9 mouse cellular contexts compared by ENCODE assay signal in genomic region chr1:52170057-52170456, GRCm38 (mm10). TPM values are rescaled to one million over a fixed set of nuclear protein-coding genes. Genes with fewer than 3 reads are reported as not detected.
DNase-seq lines count a peak whose midpoint lies in the region; ATAC-seq and TF ChIP-seq lines count a peak whose summit lies in the region.
"Had no signal": no experiment of that assay in that cellular context is flagged by ENCODE, and none has a peak within 500 bp of the region (broad histone marks: within the 10 kb centered on the region; RNA-seq: fewer than 3 reads in every experiment).

No protein-coding gene starts in this region.

- WGBS in forebrain, embryonic 12.5 days: 9% methylated on average over 3 of the region's 3 CpGs
- WGBS in liver, embryonic 16.5 days (ENCODE audit: insufficient replicate concordance): 5% methylated on average over 3 of the region's 3 CpGs
- WGBS in stomach, postnatal 0 days: 11% methylated on average over 3 of the region's 3 CpGs

- H3K9ac ChIP-seq in forebrain, embryonic 12.5 days: no peak overlapping the region
- no peak overlapping the region for H3K9ac ChIP-seq in liver, embryonic 16.5 days (ENCODE audit: low read depth, low read length)
- H3K9ac ChIP-seq in stomach, postnatal 0 days (ENCODE audit: low read length): no peak overlapping the region
- H3K9ac ChIP-seq: limb, embryonic 13.5 days had no signal

- no peaks in the 10 kb centered on the region for H3K36me3 ChIP-seq in forebrain, embryonic 12.5 days (replicated peaks)
- no peaks in the 10 kb centered on the region for H3K36me3 ChIP-seq in liver, embryonic 16.5 days (ENCODE audit: control insufficient read depth, insufficient read depth)
- no peaks in the 10 kb centered on the region for H3K36me3 ChIP-seq in stomach, postnatal 0 days (ENCODE audit: control insufficient read depth, insufficient read depth, low read length)
- H3K36me3 ChIP-seq: limb, embryonic 13.5 days had no signal

- CTCF ChIA-PET in Patski (lab: Charles Lee): no interaction called here

- H3K4me2 ChIP-seq in forebrain, embryonic 12.5 days: no peak overlapping the region
- H3K4me2 ChIP-seq in liver, embryonic 16.5 days (ENCODE audit: low read depth, low read length): no peak overlapping the region
- H3K4me2 ChIP-seq in stomach, postnatal 0 days (replicated peaks; ENCODE audit: low read depth): no peak overlapping the region
- H3K4me2 ChIP-seq: limb, embryonic 13.5 days had no signal

- no peaks in the 10 kb centered on the region for H3K4me1 ChIP-seq in forebrain, embryonic 12.5 days
- H3K4me1 ChIP-seq in liver, embryonic 16.5 days (ENCODE audit: control insufficient read depth, low read depth, low read length): no peaks in the 10 kb centered on the region
- no peaks in the 10 kb centered on the region for H3K4me1 ChIP-seq in stomach, postnatal 0 days (replicated peaks; ENCODE audit: control insufficient read depth, insufficient read depth)

- peak; percentile 68 for TF ChIP-seq CTCF in gastrocnemius, adult 2 months (IDR thresholded peaks at IDR 0.05)
- TF ChIP-seq CTCF in Patski (IDR thresholded peaks at IDR 0.05): peak; percentile 64
- TF ChIP-seq CTCF in stomach, postnatal 0 days (IDR thresholded peaks at IDR 0.05; ENCODE audit: low read depth): peak; percentile 75

- peak overlapping the region; percentile 31; the same call in 1 of the 2 replicates for H3K27ac ChIP-seq in gastrocnemius, adult 2 months
- H3K27ac ChIP-seq in forebrain, embryonic 12.5 days: no peak overlapping the region
- no peak overlapping the region for H3K27ac ChIP-seq in liver, embryonic 16.5 days (ENCODE audit: low read length)
- H3K27ac ChIP-seq in stomach, postnatal 0 days (replicated peaks): no peak overlapping the region
- H3K27ac ChIP-seq: limb, embryonic 13.5 days had no signal

- H3K9me3 ChIP-seq in forebrain, embryonic 12.5 days: no peaks in the 10 kb centered on the region
- H3K9me3 ChIP-seq in liver, embryonic 16.5 days (replicated peaks; ENCODE audit: control insufficient read depth, low read length): no peaks in the 10 kb centered on the region
- no peaks in the 10 kb centered on the region for H3K9me3 ChIP-seq in stomach, postnatal 0 days (ENCODE audit: control insufficient read depth, low read length)
- H3K9me3 ChIP-seq: limb, embryonic 13.5 days had no signal

- no peaks in the 10 kb centered on the region for H3K27me3 ChIP-seq in Patski
- no peaks in the 10 kb centered on the region for H3K27me3 ChIP-seq in forebrain, embryonic 12.5 days
- no peaks in the 10 kb centered on the region for H3K27me3 ChIP-seq in liver, embryonic 16.5 days (ENCODE audit: control insufficient read depth, insufficient read depth, low read depth, low read length)
- H3K27me3 ChIP-seq in stomach, postnatal 0 days (ENCODE audit: control insufficient read depth, insufficient read depth, low read length): no peaks in the 10 kb centered on the region
- H3K27me3 ChIP-seq: limb, embryonic 13.5 days had no signal

- POLR2A ChIA-PET in Patski (lab: Charles Lee): interaction anchor here (0.6 kb wide), 1 partner anchor 8 kb away, joined by 3 read pairs; no protein-coding TSS in a partner anchor

- no peak for TF ChIP-seq EP300 in stomach, postnatal 0 days (optimal IDR thresholded peaks at IDR 0.05)

- DNase-seq in gastrocnemius, adult 2 months: peak; percentile 58
- no peak for DNase-seq in gastrocnemius, adult 8-10 months (ENCODE audit: low spot score in 2 of 2)
- DNase-seq in 3134 (ENCODE audit: extremely low read depth, insufficient read length, low spot score) (peak; percentile 38), Patski (ENCODE audit: low read depth, low spot score) (no peak)
- peak; percentile 66 for DNase-seq in stomach, postnatal 0 days (ENCODE audit: low spot score)
- no peak for DNase-seq in right cerebral cortex, postnatal 25 days

- in situ Hi-C loops in Patski (cut with MboI; ENCODE audit: low pct_unique_long_range_greater_than_20kb): loop anchor here (25.0 kb wide), 1 partner anchor 317 kb away; no protein-coding TSS in a partner anchor

- H3K4me3 ChIP-seq in gastrocnemius, adult 2 months: no peak overlapping the region
- no peak overlapping the region for H3K4me3 ChIP-seq in forebrain, embryonic 12.5 days (replicated peaks)
- H3K4me3 ChIP-seq in liver, embryonic 16.5 days (ENCODE audit: low read depth, low read length): no peak overlapping the region
- no peak overlapping the region for H3K4me3 ChIP-seq in stomach, postnatal 0 days (ENCODE audit: low read depth, low read length)
- H3K4me3 ChIP-seq: limb, embryonic 13.5 days had no signal

- ATAC-seq in Patski: peak; percentile 33
- 0 out of 2 replicates have a peak, but pooled peaks have one; percentile 46 for ATAC-seq in forebrain, embryonic 12.5 days (ENCODE audit: low FRiP score)
- ATAC-seq in liver, embryonic 16.5 days (ENCODE audit: low read depth): peak; percentile 24; the same call in 1 of the 2 replicates
- ATAC-seq in stomach, postnatal 0 days (ENCODE audit: low FRiP score, low TSS enrichment): peak; percentile 68

- intact Hi-C loops in gastrocnemius, adult 2 months (cut with DNase I): no loop called here

RNA-seq across cellular contexts. Expression of gene Stat1, which starts 50.8 kb away (rescaled TPM):
- total RNA-seq in gastrocnemius, adult 2 months (2021): 10 to 100 TPM in 1 of 2 experiments, 1 to 10 TPM in 1; 9.2 to 16.4 TPM
- 10 to 100 TPM; 10.5 to 13.0 (median 11.3) TPM for total RNA-seq in gastrocnemius, adult 8-10 months (2022)
- 27.0 TPM for polyA plus RNA-seq in Patski (2021)
- polyA plus RNA-seq in forebrain, embryonic 12.5 days (2016; fragmentation: Nextera tagmentation; extraction: Ambion mirVana): 14.7 and 15.4 TPM in 2 replicates
- 19.8 TPM in 2 replicates for polyA plus RNA-seq in liver, embryonic 16.5 days (2015; fragmentation: Nextera tagmentation; extraction: Ambion mirVana)
- 22.2 and 24.0 TPM in 2 replicates for polyA plus RNA-seq in stomach, postnatal 0 days (2015; fragmentation: Nextera tagmentation; extraction: Ambion mirVana)

Comparison
In these comparisons a context has a peak if more than half of its experiments do, and no peak if none do; other contexts are left out.
1. DNase-seq: peak in gastrocnemius, adult 2 months (single experiment), 3134 (single experiment) and stomach, postnatal 0 days (single experiment); none in gastrocnemius, adult 8-10 months (0 of 2), Patski (single experiment) and right cerebral cortex, postnatal 25 days (single experiment).
2. Peak in every context shown above with its lines, with median percentiles within 50 percentile points of each other: CTCF ChIP-seq and ATAC-seq.